Mouse (Mus musculus) G1E (cell line): ENCODE measurements around the gene Ankrd23. TPM values are rescaled to one million over a fixed set of nuclear protein-coding genes. Genes with fewer than 3 reads are reported as not detected.
"Not testable (repeated sequence)": the region's sequence is repeated elsewhere in the genome, so short reads cannot be mapped to it uniquely, and the experiment has no call there.

Experiments
- ATAC-seq: 2 replicates; pipeline ENCODE4 v1.8.0; 2016; ENCODE audit warnings: mild to moderate bottlenecking; ENCODE audit not compliant: insufficient number of reproducible peaks, poor library complexity, low FRiP score, severe bottlenecking; ENCODE audit errors: extremely low read depth
- DNase-seq: peaks from one replicate; pipeline ENCODE4 v3.0.0; 2012; ENCODE audit warnings: low spot score
- H3K27me3 ChIP-seq: 2 replicates; pipeline ENCODE4 v1.6.1; 2012; ENCODE audit warnings: mild to moderate bottlenecking, low read length, inconsistent platforms; ENCODE audit not compliant: insufficient read depth
- H3K36me3 ChIP-seq: replicated peaks from 2 replicates; pipeline ENCODE3; 2012; ENCODE audit warnings: mild to moderate bottlenecking, inconsistent platforms
- H3K4me1 ChIP-seq: 2 replicates; pipeline ENCODE4 v1.6.1; 2012; ENCODE audit warnings: low read depth, low read length, inconsistent platforms, mixed read lengths; ENCODE audit not compliant: insufficient read depth
- H3K4me3 ChIP-seq: 2 replicates; pipeline ENCODE4 v1.5.1; 2012; ENCODE audit warnings: low read depth, mild to moderate bottlenecking, inconsistent platforms, low read length, moderate library complexity, mixed read lengths
- H3K9me3 ChIP-seq: replicated peaks from 2 replicates; pipeline ENCODE4 v1.6.1; 2012; ENCODE audit warnings: inconsistent platforms
- CTCF ChIP-seq: IDR thresholded peaks from 2 replicates; pipeline ENCODE4 v1.5.1; 2012; ENCODE audit warnings: low read depth, low read length, inconsistent platforms, mixed read lengths
- GATA1 ChIP-seq: IDR thresholded peaks from 2 replicates; pipeline ENCODE4 v1.6.1; 2012; ENCODE audit warnings: borderline replicate concordance, low read length, inconsistent platforms, mixed read lengths
- GATA2 ChIP-seq: IDR thresholded peaks from 2 replicates; pipeline ENCODE4 v1.6.1; 2012; ENCODE audit warnings: low read depth, low read length, inconsistent platforms, borderline replicate concordance
- POLR2AphosphoS5 ChIP-seq: IDR thresholded peaks from 2 replicates; pipeline ENCODE4 v1.6.1; 2012; ENCODE audit warnings: low read depth, low read length, inconsistent platforms; ENCODE audit not compliant: insufficient replicate concordance
- TAL1 ChIP-seq: conservative IDR thresholded peaks from 2 replicates; pipeline ENCODE4 v1.6.1; 2012; ENCODE audit warnings: low read depth, low read length, inconsistent platforms, mixed read lengths
- polyA plus RNA-seq: library from polyadenylated mRNA; stranded (reverse); fragments of >175 nt; gene quantifications from 2 replicates; pipeline ENCODE4 v1.2.3, GENCODE M21; 2012
- total RNA-seq, 2 experiments: library from RNA; stranded (forward) in 1 of 2; stranded (reverse) in 1 of 2; fragments of 200-1000 nt in 1 of 2; fragments of >200 nt in 1 of 2; fragmentation: Nextera tagmentation in 1 of 2; gene quantifications; 2 replicates each; pipeline ENCODE4 v1.2.3; 2014 to 2017

Ankrd23 gene
- total RNA-seq (2014; fragmentation: Nextera tagmentation) (12.0 and 14.2 TPM in 2 replicates), total RNA-seq (2017) (14.8 and 16.6 TPM in 2 replicates), polyA plus RNA-seq (9.1 and 10.9 TPM in 2 replicates)

GRCm38 (mm10) chr1:36536783-36537182 lies at the start of gene Ankrd23:
TSS of gene Ankrd23 (minus strand) at chr1:36536883.
- H3K9me3 ChIP-seq, H3K27me3 ChIP-seq, H3K4me3 ChIP-seq, DNase-seq, ATAC-seq: not testable (repeated sequence)
- peaks cover 90% of the 10 kb centered on the region for H3K36me3 ChIP-seq
- peaks cover 15% of the 10 kb centered on the region for H3K4me1 ChIP-seq

GRCm38 (mm10) chr1:36586288-36586687 lies 49.6 kb upstream of the Ankrd23 start:
- no peak for TF ChIP-seq TAL1
- TF ChIP-seq CTCF = no peak
- no peak for TF ChIP-seq GATA1
- TF ChIP-seq GATA2 = no peak
- TF ChIP-seq POLR2AphosphoS5 = no peak
- Histone ChIP-seq H3K9me3 (no peaks in the 10 kb centered on the region), H3K36me3 (no peaks in the 10 kb centered on the region), H3K4me3 (no peak overlapping the region), H3K4me1 (no peaks in the 10 kb centered on the region), H3K27me3 (peaks cover 44% of the 10 kb centered on the region; the same call in 1 of the 2 replicates)
- DNase-seq (no peak), ATAC-seq (no peak)

- DNase-seq (no peak), ATAC-seq (no peak)
- Histone ChIP-seq H3K4me1 (no peaks in the 10 kb centered on the region), H3K36me3 (no peaks in the 10 kb centered on the region), H3K9me3 (no peaks in the 10 kb centered on the region), H3K27me3 (peaks cover 46% of the 10 kb centered on the region), H3K4me3 (no peak overlapping the region)
- TF ChIP-seq TAL1 = no peak
- TF ChIP-seq GATA1 = no peak
- TF ChIP-seq POLR2AphosphoS5 = no peak
- TF ChIP-seq CTCF = no peak
- TF ChIP-seq GATA2 = no peak
Observed at GRCm38 (mm10) chr1:36583408-36584116, 46.9 kb upstream of the Ankrd23 start.

GRCm38 (mm10) chr1:36582211-36582610 lies 45.5 kb upstream of the Ankrd23 start:
- Histone ChIP-seq H3K36me3 (no peaks in the 10 kb centered on the region), H3K27me3 (peaks cover 52% of the 10 kb centered on the region), H3K9me3 (no peaks in the 10 kb centered on the region), H3K4me3 (no peak overlapping the region), H3K4me1 (no peaks in the 10 kb centered on the region)
- ATAC-seq = no peak
- TF ChIP-seq CTCF = no peak
- DNase-seq = no peak

- ATAC-seq (no peak), DNase-seq (no peak)
- Histone ChIP-seq H3K4me3 (no peak overlapping the region), H3K4me1 (no peaks in the 10 kb centered on the region), H3K9me3 (no peaks in the 10 kb centered on the region), H3K27me3 (peaks cover 56% of the 10 kb centered on the region), H3K36me3 (no peaks in the 10 kb centered on the region)
- TF ChIP-seq TAL1 = no peak
- no peak for TF ChIP-seq GATA1
- TF ChIP-seq GATA2 = no peak
- TF ChIP-seq POLR2AphosphoS5 = no peak
- TF ChIP-seq CTCF = no peak
Observed at GRCm38 (mm10) chr1:36581260-36581659, 44.6 kb upstream of the Ankrd23 start.

GRCm38 (mm10) chr1:36580384-36581207 lies 43.9 kb upstream of the Ankrd23 start:
- no peak for DNase-seq
- no peak for ATAC-seq
- peaks cover 53% of the 10 kb centered on the region for H3K27me3 ChIP-seq
- H3K4me3 ChIP-seq = no peak overlapping the region
- H3K36me3 ChIP-seq = no peaks in the 10 kb centered on the region
- TF ChIP-seq POLR2AphosphoS5 (no peak), GATA1 (no peak), GATA2 (no peak), TAL1 (no peak), CTCF (no peak)
- H3K4me1 ChIP-seq = no peaks in the 10 kb centered on the region
- H3K9me3 ChIP-seq = no peaks in the 10 kb centered on the region
